Mouse (Mus musculus) lung, postnatal 25 days (tissue): ENCODE results near the gene Caskin1.
A peak's percentile ranks its signal among the peaks of the same experiment; 100 is the strongest.
"Not testable (repeated sequence)": the region's sequence is repeated elsewhere in the genome, so short reads cannot be mapped to it uniquely, and the experiment has no call there.

Source experiments
- DNase-seq: peaks from one replicate; pipeline ENCODE4 v3.0.0; 2022; ENCODE audit warnings: low spot score

The Caskin1 gene

GRCm38 (mm10) chr17:24488186-24488661, at the start of gene Caskin1:
Gene Caskin1, plus strand, starts transcription at chr17:24488601.
- no peak for DNase-seq

- no peak for DNase-seq
Measured at GRCm38 (mm10) chr17:24440377-24440776, 48.0 kb upstream of the Caskin1 start.

DNA sequence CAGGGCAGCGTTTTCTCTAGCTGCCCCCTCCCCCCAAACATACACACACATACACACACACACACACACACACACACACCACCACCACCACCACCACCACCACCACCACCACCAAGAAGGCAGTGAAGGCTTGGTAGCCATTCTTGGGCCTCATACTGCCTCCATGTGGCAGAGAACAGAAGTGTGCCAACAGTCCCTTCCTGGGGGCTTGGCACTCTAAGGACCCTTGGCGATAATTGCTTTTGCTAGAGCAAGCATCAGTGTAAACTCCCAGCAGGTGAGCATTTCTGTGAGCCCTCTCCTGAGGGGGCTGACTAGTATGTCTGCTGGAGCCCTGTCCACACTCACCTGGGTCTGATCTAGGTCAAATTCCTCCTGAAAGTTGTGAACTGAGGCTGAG, 47.3 kb upstream of the Caskin1 start:
- DNase-seq: no peak

- no peak for DNase-seq
Measured at GRCm38 (mm10) chr17:24442107-24442506, 46.3 kb upstream of the Caskin1 start.

- no peak for DNase-seq
Measured at GRCm38 (mm10) chr17:24442632-24443155, 45.7 kb upstream of the Caskin1 start, which contains the start of gene Dnase1l2. Gene Dnase1l2, minus strand, starts transcription at chr17:24443105.

DNA sequence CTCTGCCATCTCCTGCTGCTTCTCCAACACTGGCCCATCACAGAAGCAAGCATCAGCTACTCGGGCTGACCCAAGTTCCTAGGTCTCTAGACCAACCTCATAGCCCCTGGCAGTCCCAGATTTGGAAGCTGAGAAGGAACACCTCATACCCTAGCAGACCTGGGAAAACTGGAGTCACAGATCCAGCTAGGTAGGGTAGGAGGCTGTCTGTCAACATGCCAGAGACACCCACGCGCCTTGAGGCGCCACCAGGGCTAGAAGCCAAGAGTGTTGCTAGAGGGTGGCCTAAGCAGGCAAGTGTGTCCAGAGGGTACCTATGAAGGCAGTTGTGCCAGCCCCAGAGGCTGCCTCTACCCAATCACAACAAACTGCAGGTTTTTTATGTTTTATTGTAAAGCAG, 45.0 kb upstream of the Caskin1 start:
- DNase-seq: no peak

- no peak for DNase-seq
Measured at GRCm38 (mm10) chr17:24446590-24446989, 41.8 kb upstream of the Caskin1 start.

- no peak for DNase-seq
Measured at GRCm38 (mm10) chr17:24449507-24449906, 38.9 kb upstream of the Caskin1 start.

DNA sequence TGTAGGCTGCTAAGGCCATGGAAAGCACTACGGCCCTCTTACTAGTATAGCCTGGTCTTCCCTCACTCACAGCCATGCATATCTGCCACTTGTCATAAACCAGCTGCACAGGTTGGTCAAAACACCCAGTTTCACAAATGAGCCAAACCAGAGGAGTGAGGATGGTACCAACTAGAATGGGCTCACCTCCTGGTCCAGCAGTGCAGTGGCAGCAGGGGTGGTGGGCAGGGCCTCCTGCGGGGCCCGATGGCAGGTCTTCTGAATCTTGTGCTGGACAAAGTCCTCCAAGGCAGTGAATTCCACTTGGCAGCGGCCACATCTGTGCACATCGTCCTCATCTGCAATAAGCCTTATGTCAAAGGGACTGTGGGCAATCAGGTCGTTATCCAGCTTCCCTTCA, 37.2 kb upstream of the Caskin1 start:
- DNase-seq: no peak

- DNase-seq: no peak
Measured at GRCm38 (mm10) chr17:24453372-24453771, 35.0 kb upstream of the Caskin1 start.

GRCm38 (mm10) chr17:24454218-24454755, 34.1 kb upstream of the Caskin1 start:
- no peak for DNase-seq

GRCm38 (mm10) chr17:24454756-24455522, 33.5 kb upstream of the Caskin1 start:
- DNase-seq: peak; percentile 100

DNA sequence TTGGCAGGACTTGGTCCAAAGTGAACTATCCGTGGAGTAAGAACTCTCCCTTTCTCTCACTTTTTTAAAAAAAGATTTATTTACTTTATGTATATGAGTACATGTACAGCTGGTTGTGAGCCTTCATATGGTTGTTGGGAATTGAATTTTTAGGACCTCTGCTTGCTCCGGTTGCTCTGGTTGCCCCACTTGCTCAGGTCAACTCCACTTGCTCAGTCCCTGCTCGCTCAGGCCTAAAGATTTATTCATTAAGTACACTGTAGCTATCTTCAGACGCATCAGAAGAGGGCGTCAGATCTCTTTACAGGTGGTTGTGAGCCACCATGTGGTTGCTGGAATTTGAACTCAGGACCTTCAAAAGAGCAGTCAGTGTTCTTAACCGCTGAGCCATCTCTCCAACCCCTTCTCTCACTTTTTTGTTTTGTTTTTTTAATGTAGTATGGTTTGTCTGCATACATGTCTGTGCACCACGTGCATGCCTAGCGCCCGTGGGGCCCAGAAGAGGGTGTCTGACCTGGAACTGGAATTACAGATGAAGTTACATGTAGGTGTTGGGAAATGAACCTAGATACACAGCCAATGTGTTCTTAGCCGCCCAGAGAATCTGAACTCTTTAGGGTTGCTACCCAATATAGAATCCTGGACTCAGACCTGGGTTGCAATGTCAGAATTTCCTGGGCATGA, 32.7 kb upstream of the Caskin1 start:
- DNase-seq: not testable (repeated sequence)

DNA sequence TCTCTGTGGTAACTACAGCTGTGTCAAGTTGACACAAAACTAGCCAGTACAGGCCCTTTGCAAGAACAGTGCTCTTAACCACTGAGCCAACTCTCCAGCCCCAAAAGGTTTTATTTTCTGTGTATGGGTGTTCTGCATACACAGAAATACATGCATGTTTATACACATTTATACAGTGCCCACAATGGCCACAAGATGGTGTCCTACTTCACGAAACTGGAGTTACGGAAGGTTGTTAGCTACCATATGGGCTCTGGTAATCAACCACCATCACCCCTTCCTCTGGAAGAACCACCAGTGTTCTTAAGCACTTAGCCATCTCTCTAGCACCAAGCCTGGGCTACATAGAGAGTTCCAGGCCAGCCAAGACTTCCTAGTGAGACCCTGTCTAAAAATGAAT, 26.8 kb upstream of the Caskin1 start:
- DNase-seq: no peak

DNA sequence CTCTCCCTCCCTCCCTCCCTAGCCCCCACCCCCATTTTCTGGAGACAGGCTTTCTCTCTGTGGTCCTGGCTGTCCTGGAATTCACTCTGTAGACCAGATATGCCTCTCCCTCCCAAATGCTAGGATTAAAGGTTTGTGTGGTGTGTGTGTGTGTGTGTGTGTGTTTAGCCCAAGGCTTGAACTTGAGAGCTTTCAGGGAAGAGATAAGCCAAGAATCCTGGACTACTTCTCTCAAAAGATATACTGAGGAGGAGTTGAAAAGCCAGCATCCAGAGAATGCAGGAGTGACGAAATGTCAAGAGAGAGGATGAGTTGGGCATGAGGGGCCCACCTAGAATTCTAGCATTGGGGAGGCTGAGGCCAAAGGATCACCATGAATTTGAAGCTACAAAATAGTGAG, 25.5 kb upstream of the Caskin1 start:
- no peak for DNase-seq

DNA sequence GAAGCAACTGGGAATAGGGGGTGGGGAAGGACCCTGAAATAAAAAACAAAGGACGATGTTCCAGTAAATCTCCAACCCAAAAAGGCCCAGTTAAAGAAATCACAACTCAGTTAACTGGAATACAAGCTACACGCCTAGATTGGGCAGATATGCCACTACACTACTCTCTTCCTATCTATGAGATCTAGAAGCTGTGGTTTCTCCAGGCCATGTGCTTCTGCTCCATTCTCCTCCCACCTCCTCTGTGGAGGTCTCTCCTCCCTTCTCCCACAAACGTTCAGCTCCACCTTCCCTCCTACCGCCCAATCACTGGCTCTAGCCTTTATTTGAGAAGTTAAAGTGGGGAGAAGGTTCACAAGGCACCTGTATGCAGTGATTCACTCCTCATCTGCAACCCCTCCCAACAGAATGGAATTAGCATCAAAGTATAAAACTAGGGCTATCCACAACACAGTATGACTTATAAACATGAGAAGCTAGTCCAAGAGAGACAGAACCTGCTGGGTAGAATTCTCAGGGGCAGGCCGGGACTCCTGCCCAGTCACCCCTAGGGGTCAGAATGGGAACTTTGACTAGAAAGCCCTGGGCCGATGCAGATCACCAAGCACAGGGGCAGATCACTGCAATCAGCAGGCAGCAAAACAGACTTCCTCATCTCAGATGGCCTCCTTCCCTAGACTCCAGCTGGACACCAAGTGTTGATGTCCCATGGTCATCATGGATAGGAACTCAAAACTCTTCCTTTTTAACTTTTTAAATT, 24.8 kb upstream of the Caskin1 start:
- no peak for DNase-seq

- DNase-seq: no peak
Measured at GRCm38 (mm10) chr17:24468636-24469246, 19.7 kb upstream of the Caskin1 start.

- DNase-seq: no peak
Measured at GRCm38 (mm10) chr17:24469336-24469909, 19.0 kb upstream of the Caskin1 start.

GRCm38 (mm10) chr17:24469910-24470602, 18.3 kb upstream of the Caskin1 start, which contains the start of the genes E4f1 and Pgp:
Gene E4f1, minus strand, starts transcription at chr17:24470313.
Gene Pgp, plus strand, starts transcription at chr17:24470392.
- DNase-seq: peak; percentile 99
